Mouse (Mus musculus) left cerebral cortex, adult 2 months (tissue): ENCODE measurements around the gene Hipk3. TPM values are rescaled to one million over a fixed set of nuclear protein-coding genes. Genes with fewer than 3 reads are reported as not detected.

Source experiments
- DNase-seq, 2 experiments: peaks; one replicate each; pipeline ENCODE4 v3.0.0; 2021 to 2022; ENCODE audit warnings: low spot score in 2 of 2, mixed read lengths in 1 of 2; ENCODE audit errors: extremely low spot score in 1 of 2
- H3K27ac ChIP-seq: fragments of 200-600 bp; 2 replicates; pipeline ENCODE4 v1.8.1; 2022
- H3K4me3 ChIP-seq: fragments of 200-600 bp; 2 replicates; pipeline ENCODE4 v1.8.1; 2022
- CTCF ChIP-seq: fragments of 200-600 bp; IDR thresholded peaks from 2 replicates; pipeline ENCODE4 v1.8.1; 2022; ENCODE audit warnings: antibody characterized with exemption, mild to moderate bottlenecking, moderate library complexity
- intact Hi-C: fragments of 180-260 bp; cut with DNase I; formaldehyde crosslinking; loops from one replicate; pipeline ENCODE4 v1.15.1; 2025
- microRNA-seq, 2 experiments: library from miRNA; unstranded; fragments of <30 nt; microRNA quantifications; one replicate each; pipeline ENCODE4 v1.2.0; 2021
- total RNA-seq, 2 experiments: library from RNA; stranded (reverse); gene quantifications; 2 replicates each; pipeline ENCODE4 v1.2.3; 2021

The Hipk3 gene
- total RNA-seq, 2 experiments from 2014 or later = 95.6 to 101 TPM

GRCm38 (mm10) chr2:104383589-104383988, 110.7 kb downstream of the Hipk3 start:
- H3K27ac ChIP-seq = no peak overlapping the region
- intact Hi-C loops = no loop called here
- no peak for DNase-seq
- H3K4me3 ChIP-seq = no peak overlapping the region
- no peak for TF ChIP-seq CTCF

GRCm38 (mm10) chr2:104382813-104383212, 111.4 kb downstream of the Hipk3 start:
- intact Hi-C loops = no loop called here
- no peak for TF ChIP-seq CTCF
- no peak overlapping the region for H3K27ac ChIP-seq
- H3K4me3 ChIP-seq = no peak overlapping the region
- DNase-seq = no peak

DNA sequence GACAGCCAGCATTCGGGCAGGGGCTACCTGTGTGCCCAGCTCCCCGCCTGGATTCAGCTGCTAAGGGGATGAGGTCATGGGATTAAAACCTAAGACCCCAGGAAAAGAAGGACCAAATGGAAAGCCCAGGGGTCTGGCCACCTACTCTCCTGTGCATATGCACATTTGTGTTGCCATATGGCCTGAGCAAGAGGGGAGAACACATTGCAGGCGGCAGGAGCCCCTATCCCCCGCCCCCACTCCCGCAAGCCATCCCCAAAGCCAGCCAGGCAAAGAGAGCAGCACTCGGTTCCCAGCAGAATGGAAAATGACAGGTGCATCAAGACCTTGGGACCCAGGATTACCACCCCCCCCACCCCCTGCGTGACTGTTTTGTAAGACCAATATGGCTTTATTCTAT, 114.9 kb downstream of the Hipk3 start:
- Histone ChIP-seq H3K4me3 (no peak overlapping the region), H3K27ac (no peak overlapping the region)
- intact Hi-C loops = no loop called here
- no peak for DNase-seq
- no peak for TF ChIP-seq CTCF

- intact Hi-C loops = no loop called here
- Histone ChIP-seq H3K4me3 (no peak overlapping the region), H3K27ac (no peak overlapping the region)
- no peak for DNase-seq
- TF ChIP-seq CTCF = no peak
These were observed 115.5 kb downstream of the Hipk3 start for GRCm38 (mm10) chr2:104378791-104379190.

- intact Hi-C loops = no loop called here
- TF ChIP-seq CTCF = no peak; the same call in 1 of the 2 replicates
- Histone ChIP-seq H3K27ac (no peak overlapping the region), H3K4me3 (no peak overlapping the region)
- DNase-seq = no peak
These were observed 116.3 kb downstream of the Hipk3 start for GRCm38 (mm10) chr2:104377990-104378389.

Small RNA genes lying within 50 kb of the gene (microRNA-seq; reads per million reads assigned to microRNA genes)
- 0 reads per million in 2 experiments for gene Mir1902

Other genes with a start within 250 kb of the Hipk3 start
- gene D430041D05Rik, start 83.4 kb downstream of the Hipk3 start, total RNA-seq = 100 to 1,000 TPM; 121 to 123 TPM
- gene Cstf3, start 96.1 kb upstream of the Hipk3 start, total RNA-seq = 10 to 100 TPM; 43.1 to 46.2 TPM
- 10 to 100 TPM; 41.5 to 42.6 TPM for gene Tcp11l1, start 217.7 kb upstream of the Hipk3 start, total RNA-seq
- not detected for gene Pin1rt1, start 221.9 kb upstream of the Hipk3 start, total RNA-seq
- gene Depdc7, start 248.4 kb upstream of the Hipk3 start, total RNA-seq = 1 to 10 TPM in 1 of 2 experiments, under 1 TPM in 1; 0.63 to 1.4 TPM